Mouse (Mus musculus): ENCODE data around the gene Atp1a4.
A peak's percentile ranks its signal among the peaks of the same experiment; 100 is the strongest.

Gene Atp1a4

DNA sequence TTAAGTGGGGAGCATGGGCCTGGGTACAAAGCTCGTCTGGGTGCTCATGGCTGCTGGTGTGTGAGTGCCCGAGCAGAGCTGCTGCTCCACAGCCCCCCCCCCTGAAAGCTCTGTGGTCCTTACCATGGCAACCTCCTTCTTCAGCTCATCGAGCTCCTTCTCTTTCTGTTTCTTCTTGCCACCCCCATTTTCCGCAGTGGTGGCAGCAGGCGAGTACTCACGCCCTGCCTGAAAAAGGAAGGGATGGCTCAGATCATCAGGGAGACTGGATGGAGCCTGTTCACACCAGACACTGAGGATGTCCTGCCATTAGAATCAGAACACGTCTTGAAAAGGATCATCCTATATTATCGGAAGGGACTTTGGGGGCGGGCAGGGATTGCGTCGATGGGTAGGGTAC, 35.2 kb upstream of the Atp1a4 start:
- no peak for DNase-seq (ENCODE audit: low read depth, low spot score)
- no peaks in the 10 kb centered on the region for H3K36me3 ChIP-seq (ENCODE audit: control insufficient read depth, insufficient read depth, low read length, poor library complexity, severe bottlenecking)
- no peaks in the 10 kb centered on the region for H3K27me3 ChIP-seq (ENCODE audit: control insufficient read depth, insufficient read depth, low read length, poor library complexity, severe bottlenecking)

- no peak for DNase-seq (ENCODE audit: low read depth, low spot score)
- Histone ChIP-seq H3K27me3 (ENCODE audit: control insufficient read depth, insufficient read depth, low read length, poor library complexity, severe bottlenecking) (no peaks in the 10 kb centered on the region), H3K36me3 (ENCODE audit: control insufficient read depth, insufficient read depth, low read length, poor library complexity, severe bottlenecking) (no peaks in the 10 kb centered on the region)
These were observed 34.7 kb upstream of the Atp1a4 start for GRCm38 (mm10) chr1:172292880-172293279.

GRCm38 (mm10) chr1:172289617-172289946, 31.4 kb upstream of the Atp1a4 start:
- no peak for DNase-seq (ENCODE audit: low read depth, low spot score)
- Histone ChIP-seq H3K36me3 (ENCODE audit: control insufficient read depth, insufficient read depth, low read length, poor library complexity, severe bottlenecking) (no peaks in the 10 kb centered on the region), H3K27me3 (ENCODE audit: control insufficient read depth, insufficient read depth, low read length, poor library complexity, severe bottlenecking) (no peaks in the 10 kb centered on the region)

GRCm38 (mm10) chr1:172288900-172289616, 30.8 kb upstream of the Atp1a4 start:
- no peaks in the 10 kb centered on the region for H3K36me3 ChIP-seq (ENCODE audit: control insufficient read depth, insufficient read depth, low read length, poor library complexity, severe bottlenecking)
- H3K27me3 ChIP-seq (ENCODE audit: control insufficient read depth, insufficient read depth, low read length, poor library complexity, severe bottlenecking), result no peaks in the 10 kb centered on the region
- DNase-seq (ENCODE audit: low read depth, low spot score), result no peak

- H3K36me3 ChIP-seq (ENCODE audit: control insufficient read depth, insufficient read depth, low read length, poor library complexity, severe bottlenecking), result no peaks in the 10 kb centered on the region
- no peaks in the 10 kb centered on the region for H3K27me3 ChIP-seq (ENCODE audit: control insufficient read depth, insufficient read depth, low read length, poor library complexity, severe bottlenecking)
- DNase-seq (ENCODE audit: low read depth, low spot score), result no peak
These were observed 28.5 kb upstream of the Atp1a4 start for GRCm38 (mm10) chr1:172286740-172287139.

DNA sequence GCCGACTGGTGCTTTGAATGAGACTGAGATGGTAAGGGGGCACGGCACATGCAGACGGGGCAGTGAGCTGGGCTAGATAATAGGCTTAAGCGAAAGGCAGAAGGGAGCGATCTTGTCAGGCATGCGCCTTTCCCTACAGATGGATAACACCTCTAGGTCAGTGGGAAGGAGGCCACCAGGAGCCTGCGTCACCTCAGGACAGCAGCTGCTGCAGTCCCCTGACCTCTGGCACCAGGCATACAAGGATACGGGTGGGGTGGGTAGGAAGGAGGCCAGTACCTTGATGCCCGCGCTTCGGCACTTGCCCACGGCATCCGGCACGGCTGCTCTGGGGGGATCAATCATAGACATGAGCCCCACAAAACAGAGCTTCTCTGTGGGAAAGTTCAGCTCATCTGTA, 26.0 kb upstream of the Atp1a4 start:
- no peak for DNase-seq (ENCODE audit: low read depth, low spot score)
- no peaks in the 10 kb centered on the region for H3K27me3 ChIP-seq (ENCODE audit: control insufficient read depth, insufficient read depth, low read length, poor library complexity, severe bottlenecking)
- H3K36me3 ChIP-seq (ENCODE audit: control insufficient read depth, insufficient read depth, low read length, poor library complexity, severe bottlenecking), result no peaks in the 10 kb centered on the region

DNA sequence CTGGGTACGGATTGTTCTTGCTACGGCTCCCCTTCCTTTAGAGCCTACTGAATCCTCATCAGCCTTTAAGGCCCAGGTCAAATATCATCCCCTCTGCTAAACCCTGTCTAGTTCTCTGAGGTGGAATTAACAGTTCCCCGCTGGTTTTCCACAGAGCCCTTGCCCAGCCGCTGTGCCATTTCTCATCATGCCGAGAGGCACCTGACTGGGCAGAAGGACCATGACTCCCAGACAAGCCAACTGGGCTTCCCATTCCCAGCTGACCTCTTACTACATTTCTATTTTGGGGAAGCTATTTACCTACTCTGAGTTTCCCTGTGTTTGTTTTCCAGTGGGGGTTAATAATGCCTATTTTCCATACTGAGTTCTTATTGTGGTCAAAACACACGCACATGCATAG, 24.9 kb upstream of the Atp1a4 start:
- Histone ChIP-seq H3K36me3 (ENCODE audit: control insufficient read depth, insufficient read depth, low read length, poor library complexity, severe bottlenecking) (no peaks in the 10 kb centered on the region), H3K27me3 (ENCODE audit: control insufficient read depth, insufficient read depth, low read length, poor library complexity, severe bottlenecking) (no peaks in the 10 kb centered on the region)
- DNase-seq (ENCODE audit: low read depth, low spot score), result no peak

- H3K27me3 ChIP-seq (ENCODE audit: control insufficient read depth, insufficient read depth, low read length, poor library complexity, severe bottlenecking), result no peaks in the 10 kb centered on the region
- H3K36me3 ChIP-seq (ENCODE audit: control insufficient read depth, insufficient read depth, low read length, poor library complexity, severe bottlenecking), result no peaks in the 10 kb centered on the region
- DNase-seq (ENCODE audit: low read depth, low spot score), result no peak
These were observed 23.5 kb upstream of the Atp1a4 start for GRCm38 (mm10) chr1:172281522-172282254.

- no peaks in the 10 kb centered on the region for H3K36me3 ChIP-seq (ENCODE audit: control insufficient read depth, insufficient read depth, low read length, poor library complexity, severe bottlenecking)
- no peak for DNase-seq (ENCODE audit: low read depth, low spot score)
- H3K27me3 ChIP-seq (ENCODE audit: control insufficient read depth, insufficient read depth, low read length, poor library complexity, severe bottlenecking), result no peaks in the 10 kb centered on the region
These were observed 21.7 kb upstream of the Atp1a4 start for GRCm38 (mm10) chr1:172279768-172280509.

GRCm38 (mm10) chr1:172278328-172278727, 20.1 kb upstream of the Atp1a4 start:
- Histone ChIP-seq H3K36me3 (ENCODE audit: control insufficient read depth, insufficient read depth, low read length, poor library complexity, severe bottlenecking) (no peaks in the 10 kb centered on the region), H3K27me3 (ENCODE audit: control insufficient read depth, insufficient read depth, low read length, poor library complexity, severe bottlenecking) (no peaks in the 10 kb centered on the region)
- no peak for DNase-seq (ENCODE audit: low read depth, low spot score)

- H3K36me3 ChIP-seq (ENCODE audit: control insufficient read depth, insufficient read depth, low read length, poor library complexity, severe bottlenecking), result no peaks in the 10 kb centered on the region
- peak; percentile 79 for DNase-seq (ENCODE audit: low read depth, low spot score)
- no peaks in the 10 kb centered on the region for H3K27me3 ChIP-seq (ENCODE audit: control insufficient read depth, insufficient read depth, low read length, poor library complexity, severe bottlenecking)
These were observed 19.0 kb upstream of the Atp1a4 start for GRCm38 (mm10) chr1:172277172-172277571.

GRCm38 (mm10) chr1:172274547-172274946, 16.3 kb upstream of the Atp1a4 start:
- no peaks in the 10 kb centered on the region for H3K36me3 ChIP-seq (ENCODE audit: control insufficient read depth, insufficient read depth, low read length, poor library complexity, severe bottlenecking)
- DNase-seq (ENCODE audit: low read depth, low spot score), result no peak
- no peaks in the 10 kb centered on the region for H3K27me3 ChIP-seq (ENCODE audit: control insufficient read depth, insufficient read depth, low read length, poor library complexity, severe bottlenecking)

DNA sequence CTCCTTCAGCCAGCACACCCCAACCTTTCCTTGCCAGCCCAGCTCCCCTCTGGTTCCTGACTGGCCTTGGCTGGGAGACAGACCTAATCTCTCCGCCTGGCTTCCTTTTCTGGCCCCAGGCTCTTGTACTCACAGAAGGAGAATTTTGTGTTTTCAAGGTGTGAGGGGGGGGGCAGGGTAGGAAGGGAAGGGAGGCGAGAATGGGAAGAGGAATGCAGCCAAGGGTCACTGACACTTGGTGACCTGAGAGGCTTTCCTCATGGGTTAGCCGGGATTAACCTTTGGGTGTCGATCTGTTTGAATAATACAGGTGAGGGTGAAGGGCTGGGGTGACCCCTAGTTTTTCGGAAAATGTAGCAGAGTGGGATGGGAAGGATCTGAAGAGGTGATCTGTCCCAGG, 15.9 kb upstream of the Atp1a4 start:
- no peaks in the 10 kb centered on the region for H3K27me3 ChIP-seq (ENCODE audit: control insufficient read depth, insufficient read depth, low read length, poor library complexity, severe bottlenecking)
- H3K36me3 ChIP-seq (ENCODE audit: control insufficient read depth, insufficient read depth, low read length, poor library complexity, severe bottlenecking), result no peaks in the 10 kb centered on the region
- no peak for DNase-seq (ENCODE audit: low read depth, low spot score)

- DNase-seq (ENCODE audit: low read depth, low spot score), result no peak
- Histone ChIP-seq H3K27me3 (ENCODE audit: control insufficient read depth, insufficient read depth, low read length, poor library complexity, severe bottlenecking) (no peaks in the 10 kb centered on the region), H3K36me3 (ENCODE audit: control insufficient read depth, insufficient read depth, low read length, poor library complexity, severe bottlenecking) (no peaks in the 10 kb centered on the region)
These were observed 15.2 kb upstream of the Atp1a4 start for GRCm38 (mm10) chr1:172273386-172273785.

DNA sequence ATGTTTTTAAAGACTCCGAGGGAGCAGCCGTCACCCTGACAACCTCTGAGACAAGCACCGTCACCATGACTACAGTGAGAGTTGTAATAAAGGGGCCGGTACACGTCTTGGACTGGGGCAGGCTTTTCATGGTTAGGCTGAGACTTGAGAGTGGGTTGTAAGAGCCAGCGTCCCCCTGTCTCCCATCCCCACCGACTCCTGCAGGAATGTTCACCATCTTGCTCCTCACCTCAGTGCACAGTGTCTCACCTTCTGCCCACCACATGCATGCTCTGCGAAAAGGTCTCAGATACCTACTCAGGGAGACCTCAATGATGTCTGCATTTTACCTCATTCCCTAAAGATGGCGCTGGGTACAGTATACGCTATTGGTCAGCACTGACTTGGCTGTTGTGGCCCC, 13.6 kb upstream of the Atp1a4 start:
- Histone ChIP-seq H3K36me3 (ENCODE audit: control insufficient read depth, insufficient read depth, low read length, poor library complexity, severe bottlenecking) (no peaks in the 10 kb centered on the region), H3K27me3 (ENCODE audit: control insufficient read depth, insufficient read depth, low read length, poor library complexity, severe bottlenecking) (no peaks in the 10 kb centered on the region)
- DNase-seq (ENCODE audit: low read depth, low spot score), result no peak

Data from splenic B cell, adult 2 months (primary cell).